Mouse (Mus musculus) lung, adult 2 months (tissue): ENCODE data around the gene Fam89a. TPM values are rescaled to one million over a fixed set of nuclear protein-coding genes. Genes with fewer than 3 reads are reported as not detected.

Source experiments
- DNase-seq: peaks from one replicate; pipeline ENCODE4 v3.0.0; 2022
- H3K4me1 ChIP-seq: fragments of 200-500 bp; 2 replicates; pipeline ENCODE4 v1.6.1; 2011; ENCODE audit warnings: low read length; ENCODE audit not compliant: control insufficient read depth, insufficient read depth
- H3K4me3 ChIP-seq: fragments of 200-500 bp; replicated peaks from 2 replicates; pipeline ENCODE3; 2011; ENCODE audit warnings: low read depth, mild to moderate bottlenecking, control low read depth, low read length; ENCODE audit errors: extremely low read depth
- CTCF ChIP-seq: fragments of 200-500 bp; IDR thresholded peaks from 2 replicates; pipeline ENCODE4 v1.5.1; 2011; ENCODE audit warnings: mild to moderate bottlenecking, low read length, control low read depth; ENCODE audit not compliant: insufficient read depth
- POLR2A ChIP-seq: fragments of 200-500 bp; IDR thresholded peaks from 2 replicates; pipeline ENCODE4 v1.6.1; 2011; ENCODE audit warnings: low read depth, mild to moderate bottlenecking, control low read depth, low read length, borderline replicate concordance; ENCODE audit errors: extremely low read depth
- WGBS: fragments of 180-500 bp; shearing (Covaris S2); methylation state at CpG from one replicate; pipeline ENCODE4 v1.1.7; 2018; 5-methylcytosine and 5-hydroxymethylcytosine counted together
- polyA plus RNA-seq: library from polyadenylated mRNA; depleted of rRNA; stranded (reverse); fragments of >200 nt; gene quantifications from 2 replicates; pipeline ENCODE4 v1.2.3, GENCODE M21; 2012

Fam89a gene
- polyA plus RNA-seq, 1 experiment, result 4.0 TPM

DNA sequence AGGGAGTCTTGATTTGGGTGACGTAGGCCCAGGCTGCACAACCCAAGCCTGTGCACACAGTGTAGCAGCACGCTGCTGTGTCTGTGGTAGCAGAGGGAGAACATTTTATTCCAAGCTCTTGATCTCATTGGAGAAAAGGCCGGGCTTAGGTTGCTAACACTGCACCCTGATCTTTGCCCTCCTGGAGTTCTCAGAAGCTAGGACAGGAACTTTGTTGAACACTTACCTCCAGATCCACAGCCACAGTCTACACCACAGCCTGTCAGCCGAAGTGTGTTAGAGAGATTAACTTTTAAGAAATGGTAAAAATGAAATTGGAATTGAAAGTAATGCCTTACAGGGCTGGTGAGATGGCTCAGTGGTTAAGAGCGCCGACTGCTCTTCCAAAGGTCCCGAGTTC, 27.3 kb downstream of the Fam89a start:
- peaks cover 5% of the 10 kb centered on the region; the same call in 1 of the 2 replicates for H3K4me1 ChIP-seq
- TF ChIP-seq CTCF, result no peak
- no peak for TF ChIP-seq POLR2A
- no peak for DNase-seq
- no peak overlapping the region for H3K4me3 ChIP-seq
- 92% methylated on average over 7 of the region's 7 CpGs for WGBS

DNA sequence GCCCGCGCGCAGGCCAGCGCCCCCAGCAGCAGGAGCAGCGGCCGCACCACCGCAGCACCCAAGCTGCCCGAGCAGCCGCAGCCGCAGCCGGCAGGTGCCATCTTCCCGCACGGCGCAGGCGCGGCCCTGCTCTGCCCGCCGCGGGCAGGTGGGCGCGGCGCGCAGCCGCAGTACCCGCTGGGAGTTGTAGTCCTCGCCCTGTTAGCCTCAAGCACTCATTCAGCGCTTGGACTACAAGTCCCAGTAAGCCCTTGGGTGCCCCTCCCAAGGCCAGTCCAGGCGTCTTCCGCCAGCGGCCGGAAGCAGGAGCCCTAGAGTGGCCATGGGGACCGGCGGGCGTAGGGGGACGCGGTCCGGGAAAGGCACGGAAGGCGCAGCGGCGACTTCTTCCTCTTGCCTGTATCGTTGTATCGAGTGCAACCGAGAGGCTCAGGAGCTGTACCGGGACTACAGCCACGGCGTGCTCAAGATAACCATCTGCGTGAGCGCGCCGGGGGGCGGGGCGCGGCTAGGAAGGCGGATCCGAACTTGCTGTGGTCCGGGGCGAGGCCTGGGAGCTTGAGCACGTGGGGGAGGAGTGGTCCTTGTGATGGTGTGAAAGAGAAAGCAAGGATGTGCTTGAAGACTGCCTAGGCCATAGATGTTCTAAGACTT, 29.6 kb downstream of the Fam89a start, which contains the start of the genes Ttc13 and Arv1:
Gene Ttc13, minus strand, starts transcription at position 122 of the 654 bp plus-strand sequence.
Gene Arv1, plus strand, starts transcription at position 278 of the 654 bp plus-strand sequence.
- TF ChIP-seq POLR2A (peak; percentile 58), CTCF (no peak)
- peak; percentile 93 for DNase-seq
- peak within 1 kb of the TSS; percentile 99 for H3K4me3 ChIP-seq
- under 1% methylated on average over 59 of the region's 59 CpGs for WGBS
- H3K4me1 ChIP-seq, result peaks cover 5% of the 10 kb centered on the region; the same call in 1 of the 2 replicates

DNA sequence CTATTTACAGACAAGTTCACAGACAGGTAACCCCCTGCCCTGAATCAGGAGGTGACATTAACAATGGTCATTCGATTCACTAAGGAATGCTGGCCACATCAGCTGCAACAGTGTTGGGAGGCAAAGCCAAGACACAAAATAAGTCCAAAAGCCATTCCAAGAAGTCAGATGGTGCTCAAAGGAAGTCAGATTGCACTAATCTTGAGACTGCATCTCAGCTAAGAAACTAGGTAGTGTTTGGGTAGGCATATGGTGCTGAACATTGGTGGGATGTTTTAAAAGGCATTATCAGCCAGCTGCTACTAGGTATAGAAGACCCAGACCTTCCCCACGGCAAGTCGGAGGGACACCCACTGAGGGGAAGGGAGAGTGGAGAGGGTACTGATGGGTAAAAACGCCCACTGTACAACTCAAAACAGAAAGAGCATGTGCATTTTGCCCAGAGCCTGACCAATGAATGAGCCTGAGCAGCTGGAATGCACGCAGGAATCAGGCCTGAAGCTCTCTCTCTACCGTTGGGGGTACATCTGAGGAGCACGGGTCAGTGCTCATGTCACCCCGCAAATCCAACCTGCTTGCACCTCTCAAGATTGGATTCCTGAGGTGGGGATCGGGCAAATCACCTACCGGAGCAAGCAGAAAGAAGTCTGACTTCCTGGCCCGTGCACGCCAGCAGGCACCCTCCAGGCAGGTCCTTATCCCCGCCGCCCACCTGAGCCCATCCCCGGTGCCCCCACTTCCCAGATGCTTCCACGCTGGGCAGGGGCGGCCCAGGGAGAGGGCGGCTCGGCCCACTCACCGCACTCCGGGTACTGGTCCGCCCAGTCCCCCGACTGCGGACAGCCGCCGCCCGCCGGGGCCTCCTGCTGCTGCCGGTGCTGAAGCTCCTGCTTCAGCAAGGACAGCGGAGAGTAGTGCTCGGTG, 30.4 kb downstream of the Fam89a start:
- Histone ChIP-seq H3K4me3 (peak overlapping the region; percentile 76), H3K4me1 (peaks cover 5% of the 10 kb centered on the region; the same call in 1 of the 2 replicates)
- TF ChIP-seq CTCF, result no peak
- no peak for TF ChIP-seq POLR2A
- DNase-seq, result no peak
- 2% methylated on average over 31 of the region's 31 CpGs for WGBS

DNA sequence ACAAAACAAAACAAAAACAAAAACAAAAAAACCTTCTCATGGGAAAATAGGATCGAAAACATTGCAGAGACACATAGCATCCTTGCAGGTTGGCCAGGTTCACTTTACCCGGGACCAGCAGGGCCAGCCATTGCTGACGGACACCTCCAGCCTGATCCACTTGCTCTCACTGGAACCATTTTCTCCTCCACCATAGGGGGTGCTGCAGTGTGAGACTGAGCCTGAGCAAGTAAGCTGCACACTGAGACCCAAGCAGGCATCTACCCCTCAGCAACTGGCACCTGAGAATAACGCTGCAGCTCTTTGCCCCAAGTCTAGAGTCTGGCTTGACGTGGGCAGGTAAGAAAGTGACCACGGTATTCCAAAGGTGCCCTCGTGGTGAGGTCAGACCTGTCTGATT, 31.5 kb downstream of the Fam89a start:
- DNase-seq, result no peak
- TF ChIP-seq CTCF (0 out of 2 replicates have a peak, but pooled peaks have one; percentile 5), POLR2A (no peak)
- 78% methylated on average over 7 of the region's 7 CpGs for WGBS
- Histone ChIP-seq H3K4me3 (no peak overlapping the region), H3K4me1 (peaks cover 5% of the 10 kb centered on the region; the same call in 1 of the 2 replicates)

DNA sequence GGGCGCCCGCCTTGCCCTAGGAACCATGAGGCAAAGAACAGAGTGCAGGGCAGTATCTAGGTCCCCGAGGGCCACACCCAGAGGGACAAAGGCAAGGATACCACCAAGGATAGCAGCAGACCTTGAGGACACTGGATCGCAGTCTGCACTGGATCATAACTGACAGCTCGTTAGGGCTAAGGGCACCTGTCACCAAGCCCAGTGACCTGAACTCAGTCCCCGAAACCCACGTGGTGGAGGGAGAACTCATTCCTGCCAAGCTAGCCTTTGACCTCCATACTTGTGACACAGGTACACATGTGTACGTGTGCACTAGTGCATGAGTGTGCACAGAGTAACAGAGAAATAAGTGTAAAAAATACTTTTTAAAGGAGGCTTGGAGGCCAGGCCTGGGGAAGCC, 35.9 kb downstream of the Fam89a start:
- H3K4me1 ChIP-seq, result peaks cover 3% of the 10 kb centered on the region; the same call in 1 of the 2 replicates
- 81% methylated on average over 8 of the region's 8 CpGs for WGBS
- TF ChIP-seq CTCF (no peak), POLR2A (no peak)
- DNase-seq, result no peak
- no peak overlapping the region for H3K4me3 ChIP-seq

DNA sequence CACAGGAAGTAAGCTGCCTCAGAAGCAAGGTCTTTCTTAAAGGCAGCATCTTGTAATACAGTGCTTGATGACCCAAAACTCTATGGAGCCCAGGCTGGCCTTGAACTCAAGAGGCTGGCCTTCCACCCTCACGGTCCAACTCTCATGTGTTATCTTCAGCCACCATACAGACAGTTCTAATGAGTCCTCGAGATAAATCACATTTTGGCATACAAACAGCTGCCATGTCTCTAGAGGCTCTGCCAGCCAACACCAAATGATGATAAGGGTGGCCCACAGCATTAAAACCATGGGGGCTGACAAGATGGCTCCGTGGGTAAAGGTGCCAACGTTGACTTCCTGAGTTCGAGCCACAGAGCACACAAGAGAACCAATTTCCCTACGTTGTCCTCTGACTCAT, 38.4 kb downstream of the Fam89a start:
- WGBS, result 86% methylated on average over 6 of the region's 6 CpGs
- H3K4me3 ChIP-seq, result no peak overlapping the region
- H3K4me1 ChIP-seq, result no peaks in the 10 kb centered on the region
- TF ChIP-seq POLR2A (no peak), CTCF (no peak)
- DNase-seq, result no peak

DNA sequence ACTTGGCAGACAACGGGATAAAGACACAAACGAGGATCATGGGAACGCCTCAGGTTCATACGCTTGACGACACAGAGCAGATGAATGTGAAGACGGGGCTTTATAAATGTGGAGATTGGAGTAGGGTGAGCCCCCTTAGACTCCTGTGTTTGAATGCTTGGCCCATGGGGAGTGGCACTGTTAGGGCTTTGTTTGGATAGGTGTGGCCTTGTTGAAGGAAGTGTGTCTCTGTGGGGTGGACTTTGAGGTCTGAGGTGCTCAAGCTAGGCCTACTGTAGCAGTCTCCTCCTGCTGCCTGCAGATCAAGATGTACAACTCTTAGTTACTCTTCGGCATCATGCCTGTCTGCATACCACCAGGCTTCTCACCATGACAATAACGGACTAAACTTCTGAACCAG, 45.8 kb downstream of the Fam89a start:
- no peak for DNase-seq
- Histone ChIP-seq H3K4me1 (no peaks in the 10 kb centered on the region), H3K4me3 (no peak overlapping the region)
- 98% methylated on average over 8 of the region's 8 CpGs for WGBS
- TF ChIP-seq POLR2A (no peak), CTCF (no peak)

DNA sequence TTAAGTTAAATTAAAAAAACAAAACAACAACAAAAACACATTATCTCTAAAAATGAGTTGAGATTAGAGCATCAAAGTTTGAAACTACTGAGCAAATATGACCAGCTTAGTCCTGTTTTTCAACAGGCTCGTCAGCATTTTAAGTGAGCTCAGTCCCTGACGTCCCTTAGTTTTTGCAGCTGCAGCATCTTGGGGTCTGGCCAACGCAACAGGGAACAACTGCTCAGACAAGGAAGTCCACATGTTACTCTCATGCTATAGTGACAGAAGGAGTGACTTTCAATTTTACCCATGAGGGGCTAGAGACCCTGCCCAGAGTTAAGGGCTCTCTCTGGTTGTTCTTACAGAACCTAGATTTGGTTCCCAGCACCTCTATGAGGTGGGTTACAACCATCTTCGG, 47.3 kb downstream of the Fam89a start:
- no peak overlapping the region for H3K4me3 ChIP-seq
- TF ChIP-seq CTCF (no peak), POLR2A (no peak)
- DNase-seq, result no peak
- H3K4me1 ChIP-seq, result 0 out of 2 replicates have a peak, but pooled peaks cover 2% of the 10 kb centered on the region
- WGBS, result 79% methylated on average over 4 of the region's 4 CpGs

DNA sequence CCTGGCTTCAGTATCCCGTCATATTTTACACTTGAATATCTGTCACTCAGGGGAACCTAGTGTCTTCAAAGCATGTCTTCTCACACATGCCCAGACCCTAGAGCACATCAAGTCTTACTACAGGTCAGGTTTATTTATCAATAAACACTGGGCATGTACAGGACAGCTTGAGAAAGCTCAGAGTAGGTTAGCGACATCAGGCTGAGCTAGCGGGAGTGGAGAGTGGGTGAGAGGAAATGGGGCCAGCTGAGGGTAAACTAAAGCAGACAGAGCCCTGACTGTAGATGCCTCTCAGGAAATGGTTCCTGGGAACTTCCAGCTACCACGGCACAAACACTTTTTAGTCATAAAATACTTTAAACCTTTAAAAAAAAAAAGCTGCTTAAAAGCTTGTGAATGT, 48.1 kb downstream of the Fam89a start:
- Histone ChIP-seq H3K4me1 (0 out of 2 replicates have a peak, but pooled peaks cover 2% of the 10 kb centered on the region), H3K4me3 (no peak overlapping the region)
- TF ChIP-seq CTCF, result no peak
- no peak for TF ChIP-seq POLR2A
- no peak for DNase-seq
- WGBS, result 42% methylated on average over 4 of the region's 4 CpGs
